Mouse (Mus musculus) right cerebral cortex, postnatal 10 days (tissue): ENCODE measurements at regions not wholly inside any gene's neighbourhood (a gene's known extent, or its start where the extent isn't known, plus 50 kb on each side); places are given as distances from the start of the nearest gene placed in this dataset.

Source experiments
- DNase-seq, 2 experiments: peaks; one replicate each; pipeline ENCODE4 v3.0.0; 2021; ENCODE audit warnings: low spot score in 2 of 2

DNA sequence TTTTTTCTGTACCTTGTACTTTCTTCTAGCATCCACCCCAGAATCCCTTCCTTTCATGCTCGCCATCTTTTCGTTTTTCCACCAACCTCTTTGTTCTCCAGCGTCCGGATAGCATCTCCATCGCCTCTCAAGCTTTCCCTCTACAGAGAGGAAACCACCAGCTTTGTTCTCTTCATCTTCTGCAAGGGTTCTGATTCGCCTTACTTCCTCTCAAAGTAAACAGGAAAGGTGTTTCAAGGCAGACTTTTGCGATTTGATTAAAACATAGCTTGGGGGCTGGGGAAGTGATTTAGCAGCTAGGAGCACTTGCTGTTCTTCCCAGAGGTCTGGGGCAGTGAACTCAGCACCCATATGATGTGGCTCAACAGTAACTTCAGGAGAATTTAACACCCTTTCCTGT is 71.4 kb downstream of the Emp1 start:
- no peak for DNase-seq

DNA sequence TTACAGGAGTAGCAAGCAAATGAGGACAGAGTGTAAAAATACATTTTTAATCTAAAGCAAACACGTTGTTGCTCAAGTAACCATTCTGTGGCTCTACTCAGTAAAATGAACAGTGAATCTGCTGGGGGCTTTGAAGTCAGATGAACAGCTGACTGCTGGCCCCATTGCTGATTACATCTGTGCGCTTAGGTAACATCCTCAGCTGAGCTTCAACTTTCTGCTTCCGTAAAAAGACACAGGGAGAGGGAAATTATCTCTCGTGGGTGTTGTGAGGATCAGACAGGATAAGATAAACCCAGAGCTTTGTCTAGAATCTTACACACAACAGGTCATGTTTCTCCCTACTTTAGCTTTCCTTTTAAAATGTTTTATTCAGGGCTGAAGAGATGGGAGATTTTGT is 74.0 kb downstream of the Emp1 start:
- no peak for DNase-seq

DNA sequence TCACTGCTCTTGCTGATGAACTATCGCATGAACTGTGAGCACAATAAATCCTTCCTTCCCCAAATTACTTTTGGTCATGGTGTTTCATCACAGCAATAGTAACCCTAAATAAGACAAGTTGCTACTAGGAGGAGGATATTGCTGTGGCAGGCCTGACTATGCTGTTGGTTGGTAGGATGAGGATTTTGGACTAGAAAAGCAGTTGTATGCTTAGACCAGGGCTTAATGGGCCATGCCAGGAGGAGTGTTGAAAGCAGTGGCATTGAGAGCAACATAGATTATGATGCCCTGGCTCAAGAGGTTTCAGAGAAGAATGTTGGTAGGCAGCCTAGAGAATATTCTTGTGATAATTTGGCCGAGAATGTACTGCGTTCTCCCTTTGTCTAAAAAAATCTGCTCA is 75.9 kb downstream of the Emp1 start:
- DNase-seq: no peak

- peak; percentile 80 to 86 for DNase-seq
These were observed 79.0 kb downstream of the Emp1 start for GRCm38 (mm10) chr6:135441126-135441871.

- peak; percentile 94 to 96 for DNase-seq
These were observed 82.3 kb downstream of the Emp1 start for GRCm38 (mm10) chr6:135444661-135445060.

DNA sequence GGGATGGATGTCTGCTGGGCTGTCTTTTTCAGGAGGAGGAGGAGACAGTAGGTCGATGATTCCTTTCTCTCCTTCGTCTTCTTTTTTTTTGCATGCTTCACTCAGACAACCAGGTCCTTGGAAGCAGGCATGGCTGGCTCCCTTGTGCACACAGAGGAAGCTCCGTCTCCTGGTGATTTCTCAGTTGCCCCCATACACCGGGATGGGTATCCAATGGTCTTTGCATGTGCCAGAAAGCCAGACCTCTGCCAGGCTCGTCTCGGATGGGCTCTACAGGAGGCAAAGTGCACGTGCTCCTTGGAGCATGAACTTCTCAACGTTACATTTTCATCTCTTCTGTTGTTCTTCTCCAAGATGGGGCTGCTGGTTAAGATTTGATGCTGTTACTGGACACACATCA is 82.7 kb downstream of the Emp1 start:
- DNase-seq: peak in 1 of 2 experiments; percentile 32

DNA sequence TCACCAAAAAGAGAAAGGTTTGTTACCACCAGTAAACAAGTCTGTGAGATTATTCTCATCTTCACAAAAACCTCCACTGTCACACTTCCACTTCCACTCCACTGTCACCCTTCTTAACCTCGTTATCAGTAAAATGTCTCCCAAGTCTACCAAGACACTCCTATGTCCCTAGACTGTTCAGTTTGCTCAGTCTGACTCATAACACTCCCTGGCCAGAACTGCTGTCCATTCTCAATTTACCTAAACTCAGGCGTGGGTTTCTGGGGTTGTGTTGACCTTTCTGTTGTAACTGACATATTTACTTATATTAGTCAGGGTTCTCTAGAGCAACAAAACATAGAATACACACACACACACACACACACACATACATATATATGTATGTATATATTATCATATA is 85.5 kb downstream of the Emp1 start:
- no peak for DNase-seq

GRCm38 (mm10) chr6:135449228-135449627 is 86.9 kb downstream of the Emp1 start:
- no peak for DNase-seq

DNA sequence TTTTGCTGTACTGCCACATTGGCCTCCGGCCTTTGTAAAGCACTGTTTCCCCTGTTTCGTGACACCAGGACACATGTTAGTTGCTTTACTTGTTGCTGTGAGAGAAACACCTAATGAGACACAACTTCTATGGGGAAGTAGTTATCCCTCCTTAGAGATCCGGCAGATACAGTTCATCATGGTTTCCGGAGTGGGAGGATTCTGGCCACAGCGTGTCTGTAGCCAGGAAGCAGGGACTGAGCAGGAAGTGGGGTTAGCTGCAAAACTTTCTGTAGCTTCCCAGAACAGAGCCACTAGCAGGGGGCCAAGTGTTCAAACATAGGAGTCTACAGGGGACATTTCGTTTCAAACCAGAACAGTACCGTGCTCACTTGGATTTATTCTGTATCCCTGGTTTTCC is 88.2 kb downstream of the Emp1 start:
- no peak for DNase-seq

DNA sequence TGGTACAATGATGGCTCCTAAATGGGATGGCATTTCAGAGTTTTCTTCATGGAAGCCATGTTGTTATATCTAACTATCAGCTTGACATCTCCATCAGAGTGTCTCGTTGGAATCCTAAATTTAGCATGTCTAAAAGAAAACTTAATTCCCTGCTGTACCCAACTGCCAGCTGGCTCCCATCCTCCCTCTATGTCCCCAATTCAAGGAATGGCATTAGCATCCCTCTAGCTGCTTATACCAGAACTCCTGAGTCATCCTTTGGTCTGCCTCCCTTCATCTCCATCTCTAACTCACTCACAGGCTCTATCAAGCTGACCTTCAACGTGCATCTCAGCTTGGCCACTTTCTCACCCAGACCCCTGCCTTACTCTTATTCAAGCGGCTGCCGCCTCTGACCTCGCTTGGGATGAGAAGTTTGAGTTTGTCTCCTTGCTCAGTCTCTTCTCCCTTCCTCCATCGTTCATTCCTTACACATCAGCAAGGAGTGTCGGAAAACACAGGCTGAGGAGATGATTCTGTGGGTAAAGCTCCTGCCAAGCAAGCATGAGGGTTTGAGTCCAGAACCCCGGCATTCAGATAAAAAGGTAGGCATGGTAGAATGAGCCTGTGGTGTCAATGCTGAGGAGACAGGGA is 88.9 kb downstream of the Emp1 start:
- DNase-seq: peak; percentile 39 to 50

DNA sequence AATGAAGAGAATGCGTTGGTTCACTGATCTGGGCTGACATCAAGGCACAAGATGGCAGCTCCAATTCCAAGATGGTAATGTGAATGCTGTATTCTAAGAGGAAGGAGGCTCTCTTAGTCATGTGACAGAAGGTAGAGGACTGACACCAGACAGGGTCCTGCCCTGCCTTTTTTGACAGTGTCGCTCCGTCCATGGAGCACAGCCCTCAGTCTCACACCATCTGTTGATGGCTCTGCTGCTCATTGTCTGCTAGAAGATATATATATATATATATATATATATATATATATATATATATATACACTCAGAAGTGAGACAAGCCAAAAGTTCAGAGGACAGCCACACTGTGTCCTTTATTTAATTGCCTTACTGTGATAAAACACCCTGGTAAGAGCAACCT is 90.7 kb downstream of the Emp1 start:
- DNase-seq: no peak

- DNase-seq: no peak
These were observed 110.2 kb downstream of the Emp1 start for GRCm38 (mm10) chr6:135472495-135472894.

DNA sequence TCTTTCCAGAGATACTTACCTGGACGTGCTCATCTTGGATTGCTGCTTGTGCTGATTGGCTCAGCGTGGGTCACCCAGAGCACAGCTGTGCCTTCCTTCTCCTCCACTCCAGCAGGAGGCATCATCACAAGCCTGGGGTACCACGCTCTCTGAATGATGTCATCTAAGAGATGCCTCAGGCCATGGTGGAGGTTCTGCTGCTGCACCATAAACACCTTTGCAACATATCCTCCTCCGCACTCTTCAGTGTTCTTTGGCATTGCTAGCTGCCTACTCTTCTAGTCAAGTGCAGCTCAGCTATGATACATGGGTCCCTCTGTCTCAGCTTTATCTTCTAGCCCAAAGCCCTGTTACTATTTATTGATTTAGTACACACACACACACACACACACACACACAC is 110.8 kb downstream of the Emp1 start:
- DNase-seq: no peak

DNA sequence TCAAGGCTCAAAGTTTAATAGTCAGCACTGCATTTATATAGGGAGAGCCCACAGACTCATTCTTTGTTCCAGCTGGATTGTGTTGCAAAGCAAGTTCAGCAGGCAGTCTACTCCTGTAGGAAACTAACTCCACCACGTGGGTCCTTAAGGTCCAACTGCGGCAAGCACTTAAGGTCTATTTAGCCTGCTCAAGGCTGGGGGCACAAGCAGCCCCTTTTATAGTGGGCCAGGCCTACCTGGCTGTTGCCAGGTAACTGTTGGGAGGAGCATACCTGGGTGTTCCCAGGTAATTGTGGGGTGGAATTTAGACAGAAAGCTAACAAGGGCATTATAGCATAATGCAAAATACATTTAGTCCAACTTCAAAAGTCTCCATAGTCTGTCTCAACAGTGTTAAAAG is 126.5 kb downstream of the Emp1 start:
- DNase-seq: no peak

DNA sequence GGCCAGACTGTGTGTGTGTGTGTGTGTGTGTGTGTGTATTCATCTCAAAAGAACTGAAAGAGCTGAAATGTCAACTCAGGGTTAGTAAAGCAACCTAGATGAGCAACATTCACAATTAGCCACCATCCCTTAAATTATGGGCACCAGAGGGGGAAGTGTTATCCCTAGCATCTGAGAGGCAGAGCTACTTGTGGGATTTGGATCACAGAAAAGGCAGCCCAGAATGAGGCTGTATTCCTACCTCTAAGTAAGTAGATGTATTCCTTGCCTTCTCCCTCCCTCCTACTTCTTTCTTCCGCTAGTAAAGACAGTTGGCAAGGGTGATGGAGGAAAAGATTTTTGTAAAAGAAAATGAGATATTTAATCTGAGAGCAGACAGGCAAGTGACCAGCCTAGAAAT is 131.6 kb downstream of the Emp1 start:
- no peak for DNase-seq

DNA sequence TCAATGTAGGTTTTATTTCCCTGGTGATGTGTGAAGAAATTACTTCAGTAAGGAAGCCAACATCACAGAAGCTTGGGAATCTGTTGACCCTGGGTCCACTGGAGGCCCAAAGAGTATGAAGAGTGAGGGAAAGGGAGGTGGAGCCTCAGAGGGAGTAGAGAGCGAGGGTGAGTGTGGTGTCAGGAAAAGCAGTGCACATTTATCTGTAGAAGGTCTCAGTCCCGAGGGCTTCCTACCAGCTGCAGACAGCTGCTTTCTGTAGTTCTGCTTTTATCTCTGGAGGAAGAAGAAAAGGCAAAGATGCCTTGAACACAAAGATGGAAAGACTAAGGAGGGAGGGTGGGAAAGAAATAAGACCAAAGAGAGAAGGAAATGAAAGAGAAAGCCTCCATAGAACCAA is 133.5 kb downstream of the Emp1 start:
- DNase-seq: no peak

DNA sequence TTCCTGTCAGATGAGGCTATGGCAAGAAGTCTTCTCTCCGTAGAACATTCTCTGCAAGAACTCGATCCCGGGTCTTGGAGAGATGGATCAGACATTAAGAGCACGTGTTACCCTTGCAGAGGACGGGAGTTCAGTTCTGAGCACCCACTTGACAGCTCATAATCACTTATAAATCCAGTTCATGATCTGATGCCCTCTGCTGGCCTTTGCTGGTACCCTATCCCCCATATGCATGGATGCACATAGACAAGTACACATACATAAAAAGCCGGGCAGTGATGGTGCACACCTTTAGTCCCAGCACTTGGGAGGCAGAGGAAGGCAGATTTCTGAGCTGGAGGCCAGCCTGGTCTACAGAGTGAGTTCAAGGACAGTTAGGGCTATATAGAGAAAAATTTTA is 136.2 kb downstream of the Emp1 start:
- DNase-seq: no peak

DNA sequence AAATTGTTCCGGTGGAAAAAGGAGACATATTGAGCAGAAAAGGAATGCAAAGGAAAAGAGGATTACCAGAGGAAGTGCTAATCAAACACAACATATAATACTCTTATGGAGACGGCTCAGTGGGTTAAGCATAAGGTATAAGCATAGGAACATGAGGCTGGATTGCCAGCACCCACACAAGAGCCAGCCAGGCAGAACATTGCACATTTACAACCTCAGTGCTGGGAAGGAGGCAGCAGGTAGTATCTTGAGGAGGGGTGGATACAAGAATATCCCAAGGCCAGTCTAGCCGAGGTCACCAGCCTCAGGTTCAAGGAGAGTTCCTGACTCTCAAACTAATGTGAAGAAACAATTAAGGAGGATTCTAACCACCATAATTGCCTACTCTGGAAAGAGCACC is 138.0 kb downstream of the Emp1 start:
- no peak for DNase-seq

DNA sequence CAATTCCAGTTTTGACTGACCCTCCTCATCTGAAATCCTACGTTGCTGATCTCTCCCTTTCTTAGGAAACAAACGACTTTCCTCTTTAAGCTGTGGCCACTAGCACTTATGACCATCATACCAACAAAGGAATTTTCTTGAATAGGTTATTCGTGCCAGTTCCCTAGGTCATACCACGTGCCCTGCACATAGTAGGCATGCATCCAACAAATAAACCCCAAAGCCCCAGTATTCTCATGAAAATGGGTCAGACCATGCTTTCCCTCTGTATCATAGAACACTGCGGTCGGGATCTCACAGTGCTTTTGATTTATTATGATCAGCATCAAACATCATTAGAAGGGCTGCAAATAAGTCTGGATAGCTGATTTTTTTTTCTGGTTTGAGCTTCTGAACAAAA is 139.4 kb downstream of the Emp1 start:
- no peak for DNase-seq

DNA sequence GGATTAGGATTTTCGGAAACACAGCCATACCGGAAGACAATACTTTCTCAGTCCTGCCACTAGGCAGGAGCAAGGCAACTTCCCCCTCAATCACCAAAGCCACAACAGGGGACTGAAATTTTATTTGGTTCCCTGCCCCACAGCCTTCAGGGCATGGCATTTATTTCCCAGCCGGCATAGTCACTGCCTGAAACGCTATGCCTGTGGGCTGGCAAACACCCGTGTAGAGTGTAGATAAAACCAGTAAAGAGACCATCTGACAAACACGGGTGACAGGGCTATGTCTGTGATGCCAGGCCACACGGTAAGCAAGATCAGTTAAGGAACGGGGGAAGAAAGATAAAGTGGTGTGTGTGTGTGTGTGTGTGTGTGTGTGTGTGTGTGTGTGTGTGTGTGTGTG is 140.1 kb downstream of the Emp1 start:
- no peak for DNase-seq

- no peak for DNase-seq
These were observed 156.5 kb downstream of the Emp1 start for GRCm38 (mm10) chr6:135518710-135519437.

DNA sequence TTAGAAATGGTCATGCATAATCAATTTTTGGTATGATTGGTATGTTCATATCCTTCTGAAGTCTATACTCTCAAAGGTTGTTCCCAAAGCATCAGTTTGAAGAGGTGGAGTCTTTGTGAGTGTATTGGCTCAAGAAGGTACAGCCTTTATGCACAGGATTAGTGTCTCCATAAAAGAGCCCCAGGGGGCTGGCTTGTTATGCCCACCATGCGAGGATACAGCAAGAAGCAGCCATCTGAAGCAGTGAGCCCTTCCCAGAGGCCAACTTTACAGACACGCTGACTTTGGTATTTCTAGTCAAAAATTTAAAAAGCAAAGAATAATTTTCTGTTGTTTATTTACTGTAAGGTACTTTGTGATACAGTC is 157.1 kb downstream of the Emp1 start:
- DNase-seq: no peak

DNA sequence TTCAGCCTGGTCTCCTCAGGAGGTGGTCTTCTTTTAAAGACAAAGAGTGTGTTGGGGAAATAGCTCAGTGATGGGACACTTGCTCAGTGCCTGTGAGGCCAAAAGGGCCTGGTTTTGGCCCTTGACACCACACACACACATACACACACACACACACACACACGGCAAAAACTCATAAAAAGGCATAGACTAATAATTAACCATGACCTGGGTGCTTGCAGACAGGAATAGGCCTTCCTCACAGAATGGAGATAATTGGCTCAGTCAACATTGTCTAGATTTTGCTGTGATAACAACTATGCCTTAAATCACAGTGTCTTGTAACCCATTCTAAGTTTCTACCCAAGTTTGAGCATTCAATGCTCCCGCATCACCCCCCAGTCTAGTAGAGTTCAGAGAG is 158.5 kb downstream of the Emp1 start:
- no peak for DNase-seq
